Mouse (Mus musculus): ENCODE measurements around the gene Trf. TPM values are rescaled to one million over a fixed set of nuclear protein-coding genes. Genes with fewer than 3 reads are reported as not detected.

The Trf gene
- polyA plus RNA-seq, 1 experiment, result not detected

DNA sequence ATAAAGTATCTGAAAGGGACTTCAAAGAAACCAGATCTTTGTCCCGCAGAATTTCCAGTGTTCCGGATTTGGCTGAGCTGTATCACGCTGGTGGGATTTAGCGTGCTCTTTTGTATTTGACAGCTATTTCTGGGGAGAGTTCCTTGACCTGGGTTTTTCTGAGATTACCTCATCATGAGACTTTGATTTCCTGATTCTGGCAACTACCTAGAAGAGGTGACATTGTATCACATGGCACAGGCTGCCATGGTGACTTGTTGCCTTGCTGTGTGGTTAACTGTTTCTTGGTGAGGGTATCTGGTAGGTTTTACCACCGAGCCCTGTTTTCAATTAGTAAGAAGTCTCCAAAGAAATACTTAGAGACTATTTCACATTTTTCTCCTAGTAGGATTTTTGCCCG lies 9.2 kb upstream of the Trf start:
- Histone ChIP-seq H3K79me3 (ENCODE audit: low read depth) (no peaks in the 10 kb centered on the region), H3ac (ENCODE audit: control insufficient read depth, insufficient read length, low read depth) (no peak overlapping the region), H3K4me3 (ENCODE audit: insufficient read depth, poor library complexity, severe bottlenecking) (no peak overlapping the region), H3K27me3 (ENCODE audit: control insufficient read depth, insufficient read depth, insufficient read length) (peaks cover 21% of the 10 kb centered on the region), H3K36me3 (ENCODE audit: control insufficient read depth, insufficient read depth) (no peaks in the 10 kb centered on the region), H3K79me2 (ENCODE audit: control insufficient read depth, insufficient read depth) (no peaks in the 10 kb centered on the region)
- TF ChIP-seq CTCF (IDR thresholded peaks at IDR 0.05; ENCODE audit: control insufficient read depth, insufficient read depth, insufficient read length), result no peak
- TF ChIP-seq MAX (IDR thresholded peaks at IDR 0.05), result no peak

DNA sequence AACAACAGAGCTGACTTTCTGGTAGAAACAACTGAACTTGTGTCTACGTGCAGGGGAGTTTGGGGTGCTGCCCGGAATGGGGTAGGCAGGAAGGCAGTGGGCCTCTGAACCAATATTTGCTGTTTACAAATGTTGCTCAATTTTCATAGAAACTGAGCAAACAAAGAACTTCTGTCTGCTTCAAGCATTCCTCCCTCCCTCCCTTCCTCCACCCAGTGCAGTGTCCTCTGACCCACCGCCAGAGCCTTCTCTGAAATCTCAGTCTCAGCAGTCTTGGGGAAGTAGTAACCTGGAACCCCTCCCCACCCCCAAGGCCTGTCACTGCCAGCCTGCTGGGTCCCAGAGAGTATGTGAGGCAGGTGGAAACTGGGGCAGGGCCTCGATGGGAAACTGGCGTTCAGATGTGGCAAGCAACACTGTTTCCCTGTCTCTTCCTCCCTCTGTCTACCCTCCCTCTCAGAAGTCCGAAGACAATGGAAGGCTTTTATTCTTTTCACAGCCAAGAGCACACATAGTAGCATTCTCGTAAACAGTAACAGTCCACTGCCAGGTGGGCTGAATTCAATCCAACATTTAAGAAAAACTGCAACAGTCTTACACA lies 4.4 kb upstream of the Trf start:
- Histone ChIP-seq H3ac (ENCODE audit: control insufficient read depth, insufficient read length, low read depth) (no peak overlapping the region), H3K27me3 (ENCODE audit: control insufficient read depth, insufficient read depth, insufficient read length) (peaks cover 21% of the 10 kb centered on the region), H3K36me3 (ENCODE audit: control insufficient read depth, insufficient read depth) (no peaks in the 10 kb centered on the region), H3K4me3 (ENCODE audit: insufficient read depth, poor library complexity, severe bottlenecking) (no peak overlapping the region), H3K79me3 (ENCODE audit: low read depth) (no peaks in the 10 kb centered on the region), H3K79me2 (ENCODE audit: control insufficient read depth, insufficient read depth) (no peaks in the 10 kb centered on the region)
- TF ChIP-seq MYOD1 (IDR thresholded peaks at IDR 0.05; ENCODE audit: control insufficient read depth, insufficient read length, low read depth) (no peak), CEBPB (IDR thresholded peaks at IDR 0.05; ENCODE audit: low read depth) (no peak), FOSL1 (IDR thresholded peaks at IDR 0.05; ENCODE audit: insufficient read depth, low read length, poor library complexity, severe bottlenecking) (no peak), CTCF (IDR thresholded peaks at IDR 0.05; ENCODE audit: control insufficient read depth, insufficient read depth, insufficient read length) (no peak), MAX (IDR thresholded peaks at IDR 0.05) (no peak), USF1 (IDR thresholded peaks at IDR 0.05; ENCODE audit: low read depth) (no peak), MYOG (IDR thresholded peaks at IDR 0.05; ENCODE audit: control insufficient read depth, extremely low read depth, insufficient read length) (no peak)

DNA sequence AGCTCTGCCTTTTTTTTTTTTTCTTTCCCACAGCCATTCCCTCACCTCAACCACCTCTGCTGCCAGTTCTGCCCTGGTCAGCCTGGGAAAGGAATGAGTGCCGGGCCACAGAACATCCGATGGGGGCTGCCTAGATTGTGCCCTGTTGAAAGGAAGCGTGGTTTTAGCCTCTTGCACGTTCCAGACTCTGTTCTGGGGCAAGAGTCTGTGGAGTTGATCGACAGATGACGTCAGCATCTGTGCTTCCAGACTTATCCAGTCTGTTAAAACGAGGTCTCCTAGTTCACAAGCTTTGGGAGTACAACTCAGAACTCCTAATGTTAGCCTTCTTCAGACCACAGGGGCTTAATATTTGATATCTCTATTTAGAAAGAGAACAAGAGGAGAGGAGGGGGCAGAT lies 3.8 kb upstream of the Trf start:
- no peak overlapping the region for H3K4me3 ChIP-seq (ENCODE audit: insufficient read depth, poor library complexity, severe bottlenecking)
- H3ac ChIP-seq (ENCODE audit: control insufficient read depth, insufficient read length, low read depth), result no peak overlapping the region
- H3K79me2 ChIP-seq (ENCODE audit: control insufficient read depth, insufficient read depth), result no peaks in the 10 kb centered on the region
- peaks cover 21% of the 10 kb centered on the region for H3K27me3 ChIP-seq (ENCODE audit: control insufficient read depth, insufficient read depth, insufficient read length)
- TF ChIP-seq CTCF (IDR thresholded peaks at IDR 0.05; ENCODE audit: control insufficient read depth, insufficient read depth, insufficient read length), result no peak
- no peak for TF ChIP-seq FOSL1 (IDR thresholded peaks at IDR 0.05; ENCODE audit: insufficient read depth, low read length, poor library complexity, severe bottlenecking)
- no peak for TF ChIP-seq MYOG (IDR thresholded peaks at IDR 0.05; ENCODE audit: control insufficient read depth, extremely low read depth, insufficient read length)
- TF ChIP-seq CEBPB (IDR thresholded peaks at IDR 0.05; ENCODE audit: low read depth), result no peak
- no peak for TF ChIP-seq MYOD1 (IDR thresholded peaks at IDR 0.05; ENCODE audit: control insufficient read depth, insufficient read length, low read depth)
- no peak for TF ChIP-seq USF1 (IDR thresholded peaks at IDR 0.05; ENCODE audit: low read depth)
- no peak for TF ChIP-seq MAX (IDR thresholded peaks at IDR 0.05)
- no peaks in the 10 kb centered on the region for H3K79me3 ChIP-seq (ENCODE audit: low read depth)
- H3K36me3 ChIP-seq (ENCODE audit: control insufficient read depth, insufficient read depth), result no peaks in the 10 kb centered on the region

DNA sequence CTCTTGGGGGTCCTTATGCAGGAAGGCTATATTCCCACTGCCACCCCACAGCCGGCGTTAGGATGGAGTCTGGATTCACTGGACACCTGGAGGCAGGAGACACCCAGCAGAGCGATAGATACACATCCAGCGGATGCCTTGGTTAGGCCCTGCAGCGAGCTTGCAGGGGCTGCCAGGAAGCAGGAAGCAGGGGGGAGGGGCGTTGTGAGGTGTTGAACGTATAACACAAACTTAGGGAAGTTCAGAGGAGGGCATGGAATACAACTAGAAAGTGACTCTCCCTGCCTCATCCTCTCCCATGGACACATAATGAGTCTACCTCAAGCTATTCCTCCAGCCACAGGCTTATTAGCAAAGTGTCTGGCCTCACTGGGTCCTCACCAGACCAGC lies 2.8 kb upstream of the Trf start:
- Histone ChIP-seq H3K79me3 (ENCODE audit: low read depth) (no peaks in the 10 kb centered on the region), H3K36me3 (ENCODE audit: control insufficient read depth, insufficient read depth) (no peaks in the 10 kb centered on the region), H3K27me3 (ENCODE audit: control insufficient read depth, insufficient read depth, insufficient read length) (peaks cover 21% of the 10 kb centered on the region), H3K4me3 (ENCODE audit: insufficient read depth, poor library complexity, severe bottlenecking) (no peak overlapping the region), H3ac (ENCODE audit: control insufficient read depth, insufficient read length, low read depth) (no peak overlapping the region), H3K79me2 (ENCODE audit: control insufficient read depth, insufficient read depth) (no peaks in the 10 kb centered on the region)
- TF ChIP-seq CEBPB (IDR thresholded peaks at IDR 0.05; ENCODE audit: low read depth) (no peak), FOSL1 (IDR thresholded peaks at IDR 0.05; ENCODE audit: insufficient read depth, low read length, poor library complexity, severe bottlenecking) (no peak), CTCF (IDR thresholded peaks at IDR 0.05; ENCODE audit: control insufficient read depth, insufficient read depth, insufficient read length) (no peak), MYOD1 (IDR thresholded peaks at IDR 0.05; ENCODE audit: control insufficient read depth, insufficient read length, low read depth) (no peak)

DNA sequence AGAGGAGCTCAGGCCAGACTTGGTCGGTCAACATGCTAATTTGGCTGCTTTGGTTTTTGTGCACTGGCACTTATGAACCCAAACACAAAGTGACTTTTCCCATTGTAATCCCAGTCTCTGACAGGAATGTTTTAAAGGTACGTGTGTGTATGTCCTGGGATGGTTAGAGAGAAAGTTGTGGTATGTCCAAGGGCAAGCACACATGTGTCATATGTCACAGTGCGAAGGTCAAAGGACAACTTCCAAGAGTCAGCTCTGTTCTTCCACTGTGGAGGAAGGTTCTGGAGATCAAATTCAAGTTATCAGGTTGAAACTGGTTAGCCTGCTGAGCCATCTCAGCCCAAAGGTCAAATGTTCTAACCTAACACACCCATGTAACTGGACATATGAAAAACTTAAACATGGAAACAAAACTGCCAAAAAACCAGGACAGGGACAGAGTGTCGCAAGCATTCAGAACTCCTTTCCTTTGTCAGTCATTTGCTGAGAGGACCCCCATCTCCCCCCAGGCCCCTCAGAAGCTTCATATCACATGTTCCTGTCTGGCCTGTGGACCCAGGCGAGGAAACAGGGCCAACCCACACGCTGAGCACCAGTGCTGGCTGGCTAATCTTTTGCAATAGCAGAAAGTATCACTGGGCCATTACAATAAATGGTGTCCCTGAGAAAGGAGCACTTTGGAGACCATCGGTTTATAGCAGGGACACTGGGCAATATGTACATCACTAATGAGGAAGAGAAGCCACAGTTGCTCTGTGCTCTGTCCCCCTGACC lies 2.2 kb upstream of the Trf start:
- TF ChIP-seq MYOD1 (IDR thresholded peaks at IDR 0.05; ENCODE audit: control insufficient read depth, insufficient read length, low read depth) (no peak), FOSL1 (IDR thresholded peaks at IDR 0.05; ENCODE audit: insufficient read depth, low read length, poor library complexity, severe bottlenecking) (no peak), MYOG (IDR thresholded peaks at IDR 0.05; ENCODE audit: control insufficient read depth, extremely low read depth, insufficient read length) (no peak), CEBPB (IDR thresholded peaks at IDR 0.05; ENCODE audit: low read depth) (no peak), USF1 (IDR thresholded peaks at IDR 0.05; ENCODE audit: low read depth) (no peak), CTCF (IDR thresholded peaks at IDR 0.05; ENCODE audit: control insufficient read depth, insufficient read depth, insufficient read length) (no peak), MAX (IDR thresholded peaks at IDR 0.05) (no peak)
- Histone ChIP-seq H3K4me3 (ENCODE audit: insufficient read depth, poor library complexity, severe bottlenecking) (no peak overlapping the region), H3K79me3 (ENCODE audit: low read depth) (no peaks in the 10 kb centered on the region), H3K79me2 (ENCODE audit: control insufficient read depth, insufficient read depth) (no peaks in the 10 kb centered on the region), H3K36me3 (ENCODE audit: control insufficient read depth, insufficient read depth) (no peaks in the 10 kb centered on the region), H3K27me3 (ENCODE audit: control insufficient read depth, insufficient read depth, insufficient read length) (peaks cover 17% of the 10 kb centered on the region), H3ac (ENCODE audit: control insufficient read depth, insufficient read length, low read depth) (no peak overlapping the region)

Measured in C2C12 (cell line).